Mouse (Mus musculus) heart, embryonic 16.5 days (tissue): ENCODE measurements around the gene Susd1. TPM values are rescaled to one million over a fixed set of nuclear protein-coding genes. Genes with fewer than 3 reads are reported as not detected.

Source experiments
- ATAC-seq: fragments of 200-750 bp; cut with Nextera tagmentation; replicated peaks from 2 replicates; pipeline ENCODE4 v1.8.0; 2017; ENCODE audit warnings: moderate number of reproducible peaks; ENCODE audit not compliant: insufficient read depth, low FRiP score; ENCODE audit errors: extremely low read depth
- H3K27ac ChIP-seq: fragments of 300-500 bp; sonication (generic); 2 replicates; pipeline ENCODE4 v1.5.1; 2014; ENCODE audit warnings: mild to moderate bottlenecking, low read length, control low read depth, moderate library complexity
- H3K27me3 ChIP-seq: fragments of 300-500 bp; sonication (generic); 2 replicates; pipeline ENCODE4 v1.6.1; 2014; ENCODE audit warnings: low read length, mixed read lengths; ENCODE audit not compliant: control insufficient read depth, insufficient read depth
- H3K36me3 ChIP-seq: fragments of 300-500 bp; sonication (generic); 2 replicates; pipeline ENCODE4 v1.6.1; 2014; ENCODE audit not compliant: control insufficient read depth, insufficient read depth
- H3K4me1 ChIP-seq: fragments of 300-500 bp; sonication (generic); 2 replicates; pipeline ENCODE4 v1.6.1; 2014; ENCODE audit warnings: low read length, mixed read lengths; ENCODE audit not compliant: control insufficient read depth, insufficient read depth
- H3K4me2 ChIP-seq: fragments of 300-500 bp; sonication (generic); 2 replicates; pipeline ENCODE4 v1.6.1; 2014; ENCODE audit warnings: low read depth, mild to moderate bottlenecking, control low read depth, low read length
- H3K4me3 ChIP-seq: fragments of 300-500 bp; sonication (generic); 2 replicates; pipeline ENCODE4 v1.5.1; 2014; ENCODE audit warnings: mild to moderate bottlenecking, control low read depth, low read length
- H3K9ac ChIP-seq: fragments of 300-500 bp; sonication (generic); 2 replicates; pipeline ENCODE4 v1.6.1; 2014; ENCODE audit warnings: low read length, control low read depth
- H3K9me3 ChIP-seq: fragments of 300-500 bp; sonication (generic); replicated peaks from 2 replicates; pipeline ENCODE4 v1.6.1; 2016; ENCODE audit warnings: low read length; ENCODE audit not compliant: control insufficient read depth
- WGBS: fragments of 180-500 bp; shearing (Covaris S2); extraction: QIAGEN DNeasy Blood & Tissue Kit; methylation state at CpG from one replicate; pipeline ENCODE4 v1.1.7; 2014; 5-methylcytosine and 5-hydroxymethylcytosine counted together
- polyA plus RNA-seq: library from polyadenylated mRNA; unstranded; fragments of >200 nt; fragmentation: Nextera tagmentation; extraction: Ambion mirVana; gene quantifications from 2 replicates; pipeline ENCODE4 v1.2.1, GENCODE M21; 2015

Gene Susd1
- polyA plus RNA-seq, 1 experiment from 2014 or later: 7.5 TPM

GRCm38 (mm10) chr4:59381007-59381743 lies 57.3 kb downstream of the Susd1 start:
- H3K27me3 ChIP-seq: no peaks in the 10 kb centered on the region
- no peak; the same call in 1 of the 2 replicates for ATAC-seq
- no peak overlapping the region for H3K4me3 ChIP-seq
- no peak overlapping the region for H3K4me2 ChIP-seq
- no peak overlapping the region for H3K9ac ChIP-seq
- H3K36me3 ChIP-seq: no peaks in the 10 kb centered on the region
- WGBS: 68% methylated on average over 13 of the region's 13 CpGs
- H3K27ac ChIP-seq: no peak overlapping the region
- no peaks in the 10 kb centered on the region for H3K9me3 ChIP-seq
- peaks cover 6% of the 10 kb centered on the region; the same call in 1 of the 2 replicates for H3K4me1 ChIP-seq

GRCm38 (mm10) chr4:59380478-59380877 lies 58.0 kb downstream of the Susd1 start:
- 75% methylated on average over 4 of the region's 4 CpGs for WGBS
- no peak overlapping the region for H3K4me3 ChIP-seq

GRCm38 (mm10) chr4:59379876-59380275 lies 58.6 kb downstream of the Susd1 start:
- no peaks in the 10 kb centered on the region for H3K27me3 ChIP-seq
- WGBS: 72% methylated on average over 5 of the region's 5 CpGs

More at GRCm38 (mm10) chr4:59380478-59380877, 58.0 kb downstream of the Susd1 start:
- Histone ChIP-seq H3K27me3 (no peaks in the 10 kb centered on the region), H3K4me1 (peaks cover 3% of the 10 kb centered on the region; the same call in 1 of the 2 replicates), H3K27ac (no peak overlapping the region), H3K9ac (no peak overlapping the region), H3K9me3 (no peaks in the 10 kb centered on the region), H3K4me2 (no peak overlapping the region), H3K36me3 (no peaks in the 10 kb centered on the region)
- ATAC-seq: no peak

GRCm38 (mm10) chr4:59378631-59379030 lies 59.8 kb downstream of the Susd1 start:
- WGBS: 87% methylated on average over 4 of the region's 4 CpGs
- H3K9me3 ChIP-seq: no peaks in the 10 kb centered on the region
- no peak overlapping the region for H3K4me2 ChIP-seq
- no peak overlapping the region for H3K27ac ChIP-seq
- no peak for ATAC-seq
- H3K36me3 ChIP-seq: no peaks in the 10 kb centered on the region
- H3K27me3 ChIP-seq: no peaks in the 10 kb centered on the region
- no peaks in the 10 kb centered on the region; the same call in 1 of the 2 replicates for H3K4me1 ChIP-seq
- H3K4me3 ChIP-seq: no peak overlapping the region
- H3K9ac ChIP-seq: no peak overlapping the region

More at GRCm38 (mm10) chr4:59379876-59380275, 58.6 kb downstream of the Susd1 start:
- Histone ChIP-seq H3K36me3 (no peaks in the 10 kb centered on the region), H3K27ac (no peak overlapping the region), H3K4me3 (no peak overlapping the region), H3K4me1 (no peaks in the 10 kb centered on the region; the same call in 1 of the 2 replicates), H3K9ac (no peak overlapping the region), H3K4me2 (no peak overlapping the region), H3K9me3 (no peaks in the 10 kb centered on the region)
- no peak for ATAC-seq

- Histone ChIP-seq H3K9ac (no peak overlapping the region), H3K4me1 (peaks cover 9% of the 10 kb centered on the region; the same call in 1 of the 2 replicates), H3K27me3 (no peaks in the 10 kb centered on the region), H3K27ac (no peak overlapping the region), H3K4me3 (no peak overlapping the region), H3K4me2 (no peak overlapping the region), H3K36me3 (no peaks in the 10 kb centered on the region), H3K9me3 (no peaks in the 10 kb centered on the region)
- WGBS: 74% methylated on average over 10 of the region's 10 CpGs
- ATAC-seq: no peak
Observed at GRCm38 (mm10) chr4:59374271-59374938, 64.0 kb downstream of the Susd1 start.

- H3K4me2 ChIP-seq: no peak overlapping the region
- no peaks in the 10 kb centered on the region for H3K9me3 ChIP-seq
- H3K4me1 ChIP-seq: peaks cover 9% of the 10 kb centered on the region; the same call in 1 of the 2 replicates
- ATAC-seq: no peak
- no peaks in the 10 kb centered on the region for H3K27me3 ChIP-seq
- H3K36me3 ChIP-seq: no peaks in the 10 kb centered on the region
- H3K9ac ChIP-seq: no peak overlapping the region
- no peak overlapping the region for H3K4me3 ChIP-seq
- no peak overlapping the region for H3K27ac ChIP-seq
- 47% methylated on average over 5 of the region's 5 CpGs for WGBS
Observed at GRCm38 (mm10) chr4:59372546-59373157, 65.8 kb downstream of the Susd1 start.

GRCm38 (mm10) chr4:59371910-59372309 lies 66.5 kb downstream of the Susd1 start:
- H3K27ac ChIP-seq: no peak overlapping the region
- ATAC-seq: no peak
- no peak overlapping the region for H3K4me3 ChIP-seq
- no peaks in the 10 kb centered on the region for H3K36me3 ChIP-seq
- H3K4me1 ChIP-seq: peaks cover 9% of the 10 kb centered on the region; the same call in 1 of the 2 replicates
- H3K27me3 ChIP-seq: no peaks in the 10 kb centered on the region
- no peak overlapping the region for H3K4me2 ChIP-seq
- H3K9ac ChIP-seq: no peak overlapping the region
- WGBS: 88% methylated on average over 5 of the region's 5 CpGs
- H3K9me3 ChIP-seq: no peaks in the 10 kb centered on the region

GRCm38 (mm10) chr4:59369941-59370340 lies 68.5 kb downstream of the Susd1 start:
- H3K27ac ChIP-seq: no peak overlapping the region
- H3K9me3 ChIP-seq: no peaks in the 10 kb centered on the region
- WGBS: 100% methylated on average over 2 of the region's 2 CpGs
- no peak overlapping the region for H3K4me3 ChIP-seq
- H3K4me2 ChIP-seq: no peak overlapping the region
- H3K27me3 ChIP-seq: no peaks in the 10 kb centered on the region
- H3K9ac ChIP-seq: no peak overlapping the region
- peaks cover 14% of the 10 kb centered on the region for H3K4me1 ChIP-seq
- no peaks in the 10 kb centered on the region for H3K36me3 ChIP-seq
- ATAC-seq: no peak

GRCm38 (mm10) chr4:59368118-59368517 lies 70.3 kb downstream of the Susd1 start:
- no peaks in the 10 kb centered on the region for H3K27me3 ChIP-seq
- no peak overlapping the region for H3K4me2 ChIP-seq
- H3K36me3 ChIP-seq: no peaks in the 10 kb centered on the region
- peaks cover 31% of the 10 kb centered on the region for H3K4me1 ChIP-seq
- H3K4me3 ChIP-seq: no peak overlapping the region
- no peak overlapping the region for H3K27ac ChIP-seq
- no peaks in the 10 kb centered on the region for H3K9me3 ChIP-seq
- ATAC-seq: no peak
- H3K9ac ChIP-seq: no peak overlapping the region
- 48% methylated on average over 9 of the region's 9 CpGs for WGBS
